Mouse (Mus musculus) embryonic facial prominence, embryonic 15.5 days (tissue): ENCODE results near the gene H2-M5. TPM values are rescaled to one million over a fixed set of nuclear protein-coding genes. Genes with fewer than 3 reads are reported as not detected.

ENCODE experiments used
- ATAC-seq: fragments of 200-750 bp; cut with Nextera tagmentation; 2 replicates; pipeline ENCODE4 v1.8.0; 2017; ENCODE audit warnings: low read depth, moderate TSS enrichment; ENCODE audit not compliant: insufficient number of reproducible peaks, low FRiP score, low TSS enrichment
- H3K27ac ChIP-seq: fragments of 300-500 bp; sonication (generic); replicated peaks from 2 replicates; pipeline ENCODE4 v1.5.1; 2015; ENCODE audit warnings: mild to moderate bottlenecking, inconsistent platforms
- H3K27me3 ChIP-seq: fragments of 300-500 bp; sonication (generic); 2 replicates; pipeline ENCODE4 v1.6.1; 2015; ENCODE audit warnings: inconsistent platforms
- H3K36me3 ChIP-seq: fragments of 300-500 bp; sonication (generic); 2 replicates; pipeline ENCODE4 v1.6.1; 2015; ENCODE audit warnings: mild to moderate bottlenecking, inconsistent platforms
- H3K4me1 ChIP-seq: fragments of 300-500 bp; sonication (generic); 2 replicates; pipeline ENCODE4 v1.6.1; 2015; ENCODE audit warnings: inconsistent platforms
- H3K4me2 ChIP-seq: fragments of 300-500 bp; sonication (generic); replicated peaks from 2 replicates; pipeline ENCODE4 v1.6.1; 2015; ENCODE audit warnings: mild to moderate bottlenecking, inconsistent platforms
- H3K4me3 ChIP-seq: fragments of 300-500 bp; sonication (generic); replicated peaks from 2 replicates; pipeline ENCODE4 v1.5.1; 2015; ENCODE audit warnings: mild to moderate bottlenecking, inconsistent platforms
- H3K9ac ChIP-seq: fragments of 300-500 bp; sonication (generic); 2 replicates; pipeline ENCODE4 v1.6.1; 2015; ENCODE audit warnings: inconsistent platforms
- H3K9me3 ChIP-seq: fragments of 300-500 bp; sonication (generic); replicated peaks from 2 replicates; pipeline ENCODE4 v1.6.1; 2016; ENCODE audit warnings: inconsistent platforms
- WGBS: fragments of 180-500 bp; shearing (Covaris S2); methylation state at CpG from one replicate; pipeline ENCODE4 v1.1.7; 2015; 5-methylcytosine and 5-hydroxymethylcytosine counted together
- polyA plus RNA-seq: library from polyadenylated mRNA; unstranded; fragments of >200 nt; fragmentation: Nextera tagmentation; extraction: Ambion mirVana; gene quantifications from 2 replicates; pipeline ENCODE4 v1.2.1, GENCODE M21; 2015

Gene H2-M5
- polyA plus RNA-seq, 1 experiment from 2014 or later, result 0.95 TPM

DNA sequence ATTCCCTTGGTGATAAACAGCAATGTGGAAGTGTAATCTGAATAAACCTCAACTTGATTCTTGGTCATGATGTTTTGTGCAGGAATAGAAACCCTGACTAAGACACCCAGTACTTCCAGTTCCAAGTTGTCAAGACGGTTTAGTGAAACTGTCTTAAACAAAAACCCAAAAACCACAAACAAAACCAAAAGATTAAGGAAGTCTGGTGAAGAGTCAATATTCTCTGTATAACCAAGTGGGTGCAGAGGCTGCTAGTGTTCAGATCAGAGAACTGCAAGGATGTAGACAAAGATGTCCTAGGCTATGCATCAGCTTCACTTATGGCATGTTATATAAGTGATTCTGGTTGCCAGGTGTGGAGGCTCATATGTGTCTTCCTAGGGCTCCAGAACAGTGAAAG lies 22.5 kb downstream of the H2-M5 start:
- Histone ChIP-seq H3K4me1 (no peaks in the 10 kb centered on the region), H3K36me3 (no peaks in the 10 kb centered on the region), H3K9ac (no peak overlapping the region), H3K4me3 (no peak overlapping the region), H3K4me2 (no peak overlapping the region), H3K27ac (no peak overlapping the region), H3K27me3 (no peaks in the 10 kb centered on the region), H3K9me3 (no peaks in the 10 kb centered on the region)
- 72% methylated on average over 1 of the region's 1 CpGs for WGBS
- no peak for ATAC-seq

DNA sequence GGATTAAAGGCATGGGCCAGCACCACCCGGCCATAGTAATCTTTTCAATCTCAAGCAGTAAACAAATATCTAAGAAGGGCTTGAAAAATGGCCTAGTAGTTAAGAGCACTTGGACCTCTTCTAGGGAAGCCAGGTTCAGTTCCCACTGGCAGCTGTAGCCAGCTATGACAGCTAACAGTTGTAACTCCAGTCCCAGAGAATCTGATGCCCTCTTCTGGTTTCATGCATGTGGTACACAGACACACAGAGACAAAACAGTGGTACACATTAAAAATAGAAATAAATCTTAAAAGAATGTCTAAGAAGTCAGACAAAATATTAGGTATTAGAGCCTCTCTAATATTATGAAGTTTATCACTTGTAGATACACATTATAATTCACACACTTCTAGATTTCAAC lies 28.2 kb downstream of the H2-M5 start:
- Histone ChIP-seq H3K9ac (no peak overlapping the region), H3K4me1 (peaks cover 11% of the 10 kb centered on the region), H3K36me3 (peaks cover 3% of the 10 kb centered on the region; the same call in 1 of the 2 replicates), H3K27me3 (no peaks in the 10 kb centered on the region), H3K4me3 (no peak overlapping the region), H3K27ac (no peak overlapping the region), H3K4me2 (no peak overlapping the region), H3K9me3 (no peaks in the 10 kb centered on the region)
- no peak for ATAC-seq
- WGBS, result 82% methylated on average over 1 of the region's 1 CpGs

- Histone ChIP-seq H3K4me3 (peak overlapping the region; percentile 76), H3K4me1 (peaks cover 11% of the 10 kb centered on the region), H3K36me3 (peaks cover 15% of the 10 kb centered on the region), H3K4me2 (peak overlapping the region; percentile 62), H3K9me3 (no peaks in the 10 kb centered on the region), H3K27me3 (no peaks in the 10 kb centered on the region), H3K27ac (peak overlapping the region; percentile 86), H3K9ac (peak overlapping the region; percentile 66)
- ATAC-seq, result no peak
- 10% methylated on average over 12 of the region's 12 CpGs for WGBS
Observed at GRCm38 (mm10) chr17:36958884-36959283, 30.5 kb downstream of the H2-M5 start.

DNA sequence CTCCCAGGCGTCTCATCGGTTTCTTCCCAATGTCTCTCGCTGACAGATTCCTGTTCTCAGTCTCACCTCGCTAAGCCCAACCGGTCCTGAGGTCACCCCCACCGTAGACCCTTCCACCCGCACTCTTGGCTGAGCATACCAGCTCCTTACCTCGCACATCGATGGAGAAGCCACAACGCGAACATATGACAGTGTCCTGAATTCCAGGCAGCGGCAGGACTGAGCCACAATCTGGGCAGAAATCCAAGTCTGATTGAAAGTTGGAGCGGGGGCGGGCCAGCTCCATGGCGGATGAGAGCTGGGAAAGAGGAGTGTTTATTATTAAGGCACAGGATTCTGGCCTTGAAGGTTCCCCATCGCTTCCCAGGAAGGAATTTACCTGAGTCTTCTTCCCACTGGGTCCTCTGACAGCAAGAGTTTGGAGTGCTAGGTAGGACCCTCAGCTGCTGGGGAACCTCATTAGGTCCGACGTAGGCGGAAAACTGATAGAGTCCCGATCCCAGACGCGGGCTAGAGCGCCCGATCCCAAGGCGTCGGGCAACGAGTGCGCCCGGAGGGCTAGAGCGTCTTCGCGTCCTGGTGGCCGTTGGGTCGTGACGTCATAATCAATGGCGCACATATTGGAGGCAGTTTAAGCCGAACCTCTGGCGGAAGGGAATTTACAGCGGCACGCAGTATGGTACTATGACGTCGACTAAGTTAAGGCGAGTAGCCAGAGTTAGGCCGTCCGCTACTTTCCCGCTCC lies 31.2 kb downstream of the H2-M5 start, which contains the start of the genes Znrd1 and Znrd1as:
Gene Znrd1 (minus strand): TSS at position 561 of the 745 bp plus-strand sequence.
Gene Znrd1as (plus strand): TSS at position 594 of the 745 bp plus-strand sequence.
- Histone ChIP-seq H3K9ac (peak within 1 kb of the TSS; percentile 66), H3K36me3 (peaks cover 18% of the 10 kb centered on the region), H3K27ac (peak within 1 kb of the TSS; percentile 86), H3K4me2 (peak within 1 kb of the TSS; percentile 62), H3K4me3 (peak within 1 kb of the TSS; percentile 76), H3K27me3 (no peaks in the 10 kb centered on the region), H3K9me3 (no peaks in the 10 kb centered on the region), H3K4me1 (peaks cover 11% of the 10 kb centered on the region)
- peak; percentile 96 for ATAC-seq
- under 1% methylated on average over 46 of the region's 46 CpGs for WGBS

DNA sequence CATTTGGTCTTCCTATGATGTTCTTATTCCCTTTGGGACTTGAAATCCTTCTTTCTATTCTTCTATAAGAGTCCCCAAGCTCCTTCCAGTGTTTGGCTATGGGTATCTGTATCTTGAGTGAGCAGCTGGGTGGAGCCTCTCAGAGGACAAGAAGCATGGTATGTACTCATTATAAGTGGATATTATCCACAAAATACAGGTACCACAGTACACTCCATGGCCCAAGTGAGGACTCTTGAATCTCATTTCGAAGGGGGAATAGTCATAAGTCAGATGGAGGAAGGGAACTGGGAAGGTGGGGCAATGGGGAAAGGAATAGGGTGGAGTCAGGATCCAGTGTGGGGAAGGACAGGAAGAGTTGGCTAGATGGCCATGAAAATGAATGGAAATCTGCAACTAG lies 36.3 kb downstream of the H2-M5 start:
- Histone ChIP-seq H3K9me3 (no peaks in the 10 kb centered on the region), H3K4me1 (peaks cover 14% of the 10 kb centered on the region), H3K27ac (no peak overlapping the region), H3K4me2 (no peak overlapping the region), H3K4me3 (no peak overlapping the region), H3K27me3 (no peaks in the 10 kb centered on the region), H3K9ac (no peak overlapping the region), H3K36me3 (peaks cover 31% of the 10 kb centered on the region)
- no peak for ATAC-seq
- 91% methylated on average over 1 of the region's 1 CpGs for WGBS

- H3K4me1 ChIP-seq, result peaks cover 12% of the 10 kb centered on the region
- H3K4me3 ChIP-seq, result no peak overlapping the region
- no peaks in the 10 kb centered on the region for H3K27me3 ChIP-seq
- peaks cover 31% of the 10 kb centered on the region for H3K36me3 ChIP-seq
- no peak overlapping the region for H3K9ac ChIP-seq
- WGBS, result 87% methylated on average over 2 of the region's 2 CpGs
- H3K27ac ChIP-seq, result no peak overlapping the region
- no peaks in the 10 kb centered on the region for H3K9me3 ChIP-seq
- no peak for ATAC-seq
- no peak overlapping the region for H3K4me2 ChIP-seq
Observed at GRCm38 (mm10) chr17:36952631-36953030, 36.7 kb downstream of the H2-M5 start.

- Histone ChIP-seq H3K4me1 (peaks cover 19% of the 10 kb centered on the region), H3K9me3 (no peaks in the 10 kb centered on the region), H3K4me2 (peak within 1 kb of the TSS; percentile 56), H3K27me3 (peaks cover 6% of the 10 kb centered on the region), H3K4me3 (peak within 1 kb of the TSS; percentile 73), H3K27ac (peak within 1 kb of the TSS; percentile 78), H3K36me3 (peaks cover 29% of the 10 kb centered on the region), H3K9ac (peak within 1 kb of the TSS; percentile 76)
- ATAC-seq, result peak; percentile 96
- 2% methylated on average over 36 of the region's 36 CpGs for WGBS
Observed at GRCm38 (mm10) chr17:36950981-36951947, 38.1 kb downstream of the H2-M5 start, which contains the start of gene Ppp1r11. TSS of gene Ppp1r11 (minus strand) at chr17:36951741.

DNA sequence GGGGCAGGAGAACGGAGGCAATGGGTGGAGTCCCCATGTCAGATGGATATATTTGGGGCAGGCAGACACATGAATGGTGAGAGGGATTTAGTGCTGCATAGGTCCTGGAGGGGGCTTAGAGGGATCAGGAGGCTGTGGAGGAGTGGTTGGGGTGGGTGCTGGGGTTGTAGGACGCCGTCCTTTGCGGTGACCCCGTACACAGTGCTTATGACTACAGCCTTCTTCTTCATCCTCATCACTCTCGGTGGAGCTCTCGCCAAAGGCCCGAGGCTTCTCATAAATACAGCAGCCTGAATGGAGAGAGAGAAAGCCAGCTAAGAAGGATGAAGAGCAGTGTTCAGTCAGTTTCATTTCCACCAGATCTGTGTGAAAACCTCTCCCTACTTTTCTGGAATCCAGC lies 40.1 kb downstream of the H2-M5 start:
- H3K4me2 ChIP-seq, result no peak overlapping the region
- H3K27me3 ChIP-seq, result peaks cover 26% of the 10 kb centered on the region
- H3K36me3 ChIP-seq, result peaks cover 19% of the 10 kb centered on the region
- H3K4me1 ChIP-seq, result peaks cover 19% of the 10 kb centered on the region
- H3K4me3 ChIP-seq, result no peak overlapping the region
- WGBS, result 93% methylated on average over 8 of the region's 8 CpGs
- H3K9ac ChIP-seq, result no peak overlapping the region
- ATAC-seq, result no peak
- H3K9me3 ChIP-seq, result no peaks in the 10 kb centered on the region
- H3K27ac ChIP-seq, result no peak overlapping the region

GRCm38 (mm10) chr17:36948286-36948685 lies 41.1 kb downstream of the H2-M5 start:
- Histone ChIP-seq H3K36me3 (peaks cover 14% of the 10 kb centered on the region), H3K4me1 (peaks cover 24% of the 10 kb centered on the region), H3K9ac (no peak overlapping the region), H3K4me2 (no peak overlapping the region), H3K4me3 (no peak overlapping the region), H3K27ac (no peak overlapping the region), H3K27me3 (peaks cover 33% of the 10 kb centered on the region), H3K9me3 (no peaks in the 10 kb centered on the region)
- WGBS, result 100% methylated on average over 1 of the region's 1 CpGs
- ATAC-seq, result no peak

GRCm38 (mm10) chr17:36947051-36947819 lies 42.1 kb downstream of the H2-M5 start:
- H3K9me3 ChIP-seq, result no peaks in the 10 kb centered on the region
- H3K27ac ChIP-seq, result no peak overlapping the region
- H3K9ac ChIP-seq, result peak overlapping the region; percentile 29; the same call in 1 of the 2 replicates
- H3K4me2 ChIP-seq, result peak overlapping the region; percentile 94
- peaks cover 13% of the 10 kb centered on the region for H3K36me3 ChIP-seq
- peaks cover 34% of the 10 kb centered on the region for H3K4me1 ChIP-seq
- peak; percentile 36; the same call in 1 of the 2 replicates for ATAC-seq
- under 1% methylated on average over 62 of the region's 62 CpGs for WGBS
- H3K4me3 ChIP-seq, result peak overlapping the region; percentile 48
- peaks cover 44% of the 10 kb centered on the region for H3K27me3 ChIP-seq
